Mouse (Mus musculus) heart, embryonic 16.5 days (tissue): ENCODE measurements around the gene Skint3. TPM values are rescaled to one million over a fixed set of nuclear protein-coding genes. Genes with fewer than 3 reads are reported as not detected.
"Not testable (repeated sequence)": the region's sequence is repeated elsewhere in the genome, so short reads cannot be mapped to it uniquely, and the experiment has no call there.

Experiments used
- ATAC-seq: fragments of 200-750 bp; cut with Nextera tagmentation; replicated peaks from 2 replicates; pipeline ENCODE4 v1.8.0; 2017; ENCODE audit warnings: moderate number of reproducible peaks; ENCODE audit not compliant: insufficient read depth, low FRiP score; ENCODE audit errors: extremely low read depth
- H3K27ac ChIP-seq: fragments of 300-500 bp; sonication (generic); 2 replicates; pipeline ENCODE4 v1.5.1; 2014; ENCODE audit warnings: mild to moderate bottlenecking, low read length, control low read depth, moderate library complexity
- H3K27me3 ChIP-seq: fragments of 300-500 bp; sonication (generic); 2 replicates; pipeline ENCODE4 v1.6.1; 2014; ENCODE audit warnings: low read length, mixed read lengths; ENCODE audit not compliant: control insufficient read depth, insufficient read depth
- H3K36me3 ChIP-seq: fragments of 300-500 bp; sonication (generic); 2 replicates; pipeline ENCODE4 v1.6.1; 2014; ENCODE audit not compliant: control insufficient read depth, insufficient read depth
- H3K4me1 ChIP-seq: fragments of 300-500 bp; sonication (generic); 2 replicates; pipeline ENCODE4 v1.6.1; 2014; ENCODE audit warnings: low read length, mixed read lengths; ENCODE audit not compliant: control insufficient read depth, insufficient read depth
- H3K4me2 ChIP-seq: fragments of 300-500 bp; sonication (generic); 2 replicates; pipeline ENCODE4 v1.6.1; 2014; ENCODE audit warnings: low read depth, mild to moderate bottlenecking, control low read depth, low read length
- H3K4me3 ChIP-seq: fragments of 300-500 bp; sonication (generic); 2 replicates; pipeline ENCODE4 v1.5.1; 2014; ENCODE audit warnings: mild to moderate bottlenecking, control low read depth, low read length
- H3K9ac ChIP-seq: fragments of 300-500 bp; sonication (generic); 2 replicates; pipeline ENCODE4 v1.6.1; 2014; ENCODE audit warnings: low read length, control low read depth
- H3K9me3 ChIP-seq: fragments of 300-500 bp; sonication (generic); replicated peaks from 2 replicates; pipeline ENCODE4 v1.6.1; 2016; ENCODE audit warnings: low read length; ENCODE audit not compliant: control insufficient read depth
- WGBS: fragments of 180-500 bp; shearing (Covaris S2); extraction: QIAGEN DNeasy Blood & Tissue Kit; methylation state at CpG from one replicate; pipeline ENCODE4 v1.1.7; 2014; 5-methylcytosine and 5-hydroxymethylcytosine counted together
- polyA plus RNA-seq: library from polyadenylated mRNA; unstranded; fragments of >200 nt; fragmentation: Nextera tagmentation; extraction: Ambion mirVana; gene quantifications from 2 replicates; pipeline ENCODE4 v1.2.1, GENCODE M21; 2015

The Skint3 gene
- polyA plus RNA-seq = 0.05 and 0.09 TPM in 2 replicates

GRCm38 (mm10) chr4:112231945-112232344 lies at the start of gene Skint3:
Gene Skint3 (plus strand): TSS chr4:112232245.
- WGBS = 71% methylated on average over 1 of the region's 1 CpGs
- ATAC-seq = no peak
- no peaks in the 10 kb centered on the region for H3K27me3 ChIP-seq

GRCm38 (mm10) chr4:112243416-112243815 lies 11.4 kb downstream of the Skint3 start:
- no peak for ATAC-seq
- H3K27ac ChIP-seq = no peak overlapping the region

More at GRCm38 (mm10) chr4:112231945-112232344, at the start of gene Skint3:
- Histone ChIP-seq H3K4me3 (no peak within 1 kb of the TSS), H3K27ac (no peak within 1 kb of the TSS), H3K9me3 (0 out of 2 replicates have a peak, but pooled peaks cover 2% of the 10 kb centered on the region), H3K4me1 (no peaks in the 10 kb centered on the region), H3K36me3 (no peaks in the 10 kb centered on the region), H3K4me2 (no peak within 1 kb of the TSS), H3K9ac (no peak within 1 kb of the TSS)

GRCm38 (mm10) chr4:112243951-112244350 lies 11.9 kb downstream of the Skint3 start:
- H3K27ac ChIP-seq = no peak overlapping the region
- ATAC-seq = no peak
- no peak overlapping the region for H3K4me3 ChIP-seq
- H3K27me3 ChIP-seq = no peaks in the 10 kb centered on the region
- 70% methylated on average over 3 of the region's 3 CpGs for WGBS
- no peaks in the 10 kb centered on the region for H3K36me3 ChIP-seq
- no peak overlapping the region for H3K9ac ChIP-seq
- no peaks in the 10 kb centered on the region for H3K4me1 ChIP-seq
- no peak overlapping the region for H3K4me2 ChIP-seq
- H3K9me3 ChIP-seq = peaks cover 11% of the 10 kb centered on the region

More at GRCm38 (mm10) chr4:112243416-112243815, 11.4 kb downstream of the Skint3 start:
- Histone ChIP-seq H3K27me3 (no peaks in the 10 kb centered on the region), H3K4me2 (no peak overlapping the region), H3K4me3 (no peak overlapping the region), H3K9ac (no peak overlapping the region), H3K9me3 (peaks cover 11% of the 10 kb centered on the region), H3K36me3 (no peaks in the 10 kb centered on the region), H3K4me1 (no peaks in the 10 kb centered on the region)
- WGBS = 55% methylated on average over 1 of the region's 1 CpGs

- Histone ChIP-seq H3K27me3 (no peaks in the 10 kb centered on the region), H3K27ac (no peak overlapping the region), H3K4me3 (no peak overlapping the region), H3K4me2 (no peak overlapping the region), H3K9me3 (no peaks in the 10 kb centered on the region; the same call in 1 of the 2 replicates), H3K4me1 (no peaks in the 10 kb centered on the region), H3K9ac (no peak overlapping the region), H3K36me3 (no peaks in the 10 kb centered on the region)
- WGBS = 64% methylated on average over 5 of the region's 5 CpGs
- no peak for ATAC-seq
These were observed 24.0 kb downstream of the Skint3 start for GRCm38 (mm10) chr4:112256022-112256421.

- no peak overlapping the region for H3K4me3 ChIP-seq
- ATAC-seq = no peak
- 63% methylated on average over 12 of the region's 12 CpGs for WGBS
These were observed 55.3 kb downstream of the Skint3 start for GRCm38 (mm10) chr4:112287178-112287974.

GRCm38 (mm10) chr4:112288396-112288795 lies 56.4 kb downstream of the Skint3 start:
- H3K9ac ChIP-seq = no peak overlapping the region
- H3K36me3 ChIP-seq = no peaks in the 10 kb centered on the region
- no peak overlapping the region for H3K4me3 ChIP-seq
- ATAC-seq = no peak
- WGBS = 64% methylated on average over 4 of the region's 4 CpGs
- no peak overlapping the region for H3K27ac ChIP-seq
- H3K9me3 ChIP-seq = peaks cover 11% of the 10 kb centered on the region
- no peaks in the 10 kb centered on the region for H3K4me1 ChIP-seq
- H3K27me3 ChIP-seq = no peaks in the 10 kb centered on the region
- H3K4me2 ChIP-seq = no peak overlapping the region

More at GRCm38 (mm10) chr4:112287178-112287974, 55.3 kb downstream of the Skint3 start:
- Histone ChIP-seq H3K9ac (no peak overlapping the region), H3K9me3 (peaks cover 11% of the 10 kb centered on the region), H3K27me3 (no peaks in the 10 kb centered on the region), H3K4me2 (no peak overlapping the region), H3K27ac (no peak overlapping the region), H3K4me1 (no peaks in the 10 kb centered on the region), H3K36me3 (no peaks in the 10 kb centered on the region)

- Histone ChIP-seq H3K4me3 (no peak overlapping the region), H3K4me1 (no peaks in the 10 kb centered on the region), H3K36me3 (no peaks in the 10 kb centered on the region), H3K27me3 (no peaks in the 10 kb centered on the region), H3K27ac (no peak overlapping the region), H3K9ac (no peak overlapping the region), H3K9me3 (no peaks in the 10 kb centered on the region; the same call in 1 of the 2 replicates), H3K4me2 (no peak overlapping the region)
- WGBS = 75% methylated on average over 1 of the region's 1 CpGs
- no peak for ATAC-seq
These were observed 70.3 kb downstream of the Skint3 start for GRCm38 (mm10) chr4:112302305-112302704.

- 75% methylated on average over 3 of the region's 3 CpGs for WGBS
- Histone ChIP-seq H3K4me2 (no peak overlapping the region), H3K27me3 (no peaks in the 10 kb centered on the region), H3K9ac (no peak overlapping the region), H3K4me1 (no peaks in the 10 kb centered on the region), H3K4me3 (no peak overlapping the region), H3K9me3 (no peaks in the 10 kb centered on the region; the same call in 1 of the 2 replicates), H3K36me3 (no peaks in the 10 kb centered on the region), H3K27ac (no peak overlapping the region)
- ATAC-seq = no peak
These were observed 70.9 kb downstream of the Skint3 start for GRCm38 (mm10) chr4:112302855-112303509.

GRCm38 (mm10) chr4:112349111-112349510 lies 117.1 kb downstream of the Skint3 start:
- H3K9ac ChIP-seq, H3K27me3 ChIP-seq, H3K4me1 ChIP-seq, H3K27ac ChIP-seq, H3K36me3 ChIP-seq, H3K4me2 ChIP-seq, ATAC-seq, H3K4me3 ChIP-seq, H3K9me3 ChIP-seq: not testable (repeated sequence)
- 89% methylated on average over 16 of the region's 17 CpGs for WGBS
